Mouse (Mus musculus) heart, embryonic 11.5 days (tissue): ENCODE measurements at regions not wholly inside any gene's neighbourhood (a gene's known extent, or its start where the extent isn't known, plus 50 kb on each side); places are given as distances from the start of the nearest gene placed in this dataset.

Experiments
- ATAC-seq: fragments of 200-750 bp; cut with Nextera tagmentation; replicated peaks from 2 replicates; pipeline ENCODE4 v1.8.0; 2017; ENCODE audit warnings: moderate library complexity; ENCODE audit not compliant: insufficient number of reproducible peaks, low FRiP score, low TSS enrichment
- H3K27ac ChIP-seq: fragments of 300-500 bp; sonication (generic); 2 replicates; pipeline ENCODE4 v1.5.1; 2014; ENCODE audit warnings: mild to moderate bottlenecking, low read depth, low read length
- H3K27me3 ChIP-seq: fragments of 300-500 bp; sonication (generic); 2 replicates; pipeline ENCODE4 v1.6.1; 2014; ENCODE audit warnings: mild to moderate bottlenecking, low read length, mixed read lengths; ENCODE audit not compliant: control insufficient read depth, insufficient read depth
- H3K36me3 ChIP-seq: fragments of 300-500 bp; sonication (generic); 2 replicates; pipeline ENCODE4 v1.6.1; 2014; ENCODE audit warnings: mild to moderate bottlenecking, low read length, moderate library complexity, mixed read lengths; ENCODE audit not compliant: control insufficient read depth, insufficient read depth
- H3K4me1 ChIP-seq: fragments of 300-500 bp; sonication (generic); 2 replicates; pipeline ENCODE4 v1.6.1; 2014; ENCODE audit warnings: low read length; ENCODE audit not compliant: control insufficient read depth, insufficient read depth
- H3K4me2 ChIP-seq: fragments of 300-500 bp; sonication (generic); 2 replicates; pipeline ENCODE4 v1.6.1; 2014; ENCODE audit warnings: mild to moderate bottlenecking, moderate library complexity
- H3K4me3 ChIP-seq: fragments of 300-500 bp; sonication (generic); 2 replicates; pipeline ENCODE4 v1.5.1; 2014; ENCODE audit warnings: low read depth, low read length
- H3K9ac ChIP-seq: fragments of 300-500 bp; sonication (generic); 2 replicates; pipeline ENCODE4 v1.6.1; 2014; ENCODE audit warnings: mild to moderate bottlenecking, low read depth, low read length, moderate library complexity
- H3K9me3 ChIP-seq: fragments of 300-500 bp; sonication (generic); replicated peaks from 2 replicates; pipeline ENCODE4 v1.6.1; 2016; ENCODE audit warnings: low read length; ENCODE audit not compliant: control insufficient read depth
- WGBS: fragments of 180-500 bp; shearing (Covaris S2); extraction: QIAGEN DNeasy Blood & Tissue Kit; methylation state at CpG from one replicate; pipeline ENCODE4 v1.1.7; 2014; ENCODE audit not compliant: insufficient replicate concordance; 5-methylcytosine and 5-hydroxymethylcytosine counted together

GRCm38 (mm10) chr8:43956500-43956899, 246.7 kb upstream of the Adam34 start:
- Histone ChIP-seq H3K9me3 (no peaks in the 10 kb centered on the region), H3K9ac (no peak overlapping the region), H3K36me3 (no peaks in the 10 kb centered on the region), H3K4me3 (no peak overlapping the region), H3K27ac (no peak overlapping the region), H3K4me1 (no peaks in the 10 kb centered on the region), H3K27me3 (no peaks in the 10 kb centered on the region), H3K4me2 (no peak overlapping the region)
- no peak for ATAC-seq
- WGBS, result 79% methylated on average over 3 of the region's 3 CpGs

- H3K4me1 ChIP-seq, result peaks cover 2% of the 10 kb centered on the region; the same call in 1 of the 2 replicates
- H3K9ac ChIP-seq, result no peak overlapping the region
- peak overlapping the region; percentile 56 for H3K4me2 ChIP-seq
- H3K27ac ChIP-seq, result no peak overlapping the region
- H3K27me3 ChIP-seq, result no peaks in the 10 kb centered on the region
- no peaks in the 10 kb centered on the region for H3K9me3 ChIP-seq
- 38% methylated on average over 9 of the region's 9 CpGs for WGBS
- peak overlapping the region; percentile 16 for H3K4me3 ChIP-seq
- no peak for ATAC-seq
- no peaks in the 10 kb centered on the region for H3K36me3 ChIP-seq
Observed at GRCm38 (mm10) chr8:43949224-43950021, 239.6 kb upstream of the Adam34 start.

- Histone ChIP-seq H3K4me3 (peak overlapping the region; percentile 16), H3K9me3 (no peaks in the 10 kb centered on the region), H3K27ac (no peak overlapping the region), H3K36me3 (no peaks in the 10 kb centered on the region), H3K4me2 (peak overlapping the region; percentile 56), H3K9ac (no peak overlapping the region), H3K27me3 (no peaks in the 10 kb centered on the region), H3K4me1 (peaks cover 2% of the 10 kb centered on the region; the same call in 1 of the 2 replicates)
- no peak for ATAC-seq
- 3% methylated on average over 6 of the region's 6 CpGs for WGBS
Observed at GRCm38 (mm10) chr8:43948807-43949206, 239.0 kb upstream of the Adam34 start.

GRCm38 (mm10) chr8:43931727-43932126, 221.9 kb upstream of the Adam34 start:
- H3K4me2 ChIP-seq, result no peak overlapping the region
- no peak overlapping the region for H3K4me3 ChIP-seq
- no peak for ATAC-seq
- no peaks in the 10 kb centered on the region for H3K27me3 ChIP-seq
- H3K36me3 ChIP-seq, result no peaks in the 10 kb centered on the region
- H3K9ac ChIP-seq, result no peak overlapping the region
- no peak overlapping the region for H3K27ac ChIP-seq
- no peaks in the 10 kb centered on the region for H3K4me1 ChIP-seq
- no peaks in the 10 kb centered on the region for H3K9me3 ChIP-seq

GRCm38 (mm10) chr8:43922982-43923381, 213.1 kb upstream of the Adam34 start:
- no peaks in the 10 kb centered on the region for H3K36me3 ChIP-seq
- WGBS, result 75% methylated on average over 3 of the region's 3 CpGs
- no peaks in the 10 kb centered on the region for H3K27me3 ChIP-seq
- no peak overlapping the region for H3K27ac ChIP-seq
- H3K9ac ChIP-seq, result no peak overlapping the region
- H3K4me1 ChIP-seq, result 0 out of 2 replicates have a peak, but pooled peaks cover 3% of the 10 kb centered on the region
- no peak for ATAC-seq
- H3K9me3 ChIP-seq, result no peaks in the 10 kb centered on the region
- no peak overlapping the region for H3K4me3 ChIP-seq
- H3K4me2 ChIP-seq, result no peak overlapping the region

GRCm38 (mm10) chr8:43921263-43921662, 211.4 kb upstream of the Adam34 start:
- 0 out of 2 replicates have a peak, but pooled peaks cover 3% of the 10 kb centered on the region for H3K4me1 ChIP-seq
- H3K4me2 ChIP-seq, result no peak overlapping the region
- 53% methylated on average over 7 of the region's 7 CpGs for WGBS
- H3K9ac ChIP-seq, result no peak overlapping the region
- H3K27ac ChIP-seq, result no peak overlapping the region
- no peaks in the 10 kb centered on the region for H3K36me3 ChIP-seq
- no peaks in the 10 kb centered on the region for H3K9me3 ChIP-seq
- H3K4me3 ChIP-seq, result no peak overlapping the region
- H3K27me3 ChIP-seq, result no peaks in the 10 kb centered on the region
- no peak for ATAC-seq

- no peaks in the 10 kb centered on the region for H3K27me3 ChIP-seq
- no peak overlapping the region for H3K4me3 ChIP-seq
- 57% methylated on average over 3 of the region's 3 CpGs for WGBS
- no peaks in the 10 kb centered on the region for H3K4me1 ChIP-seq
- no peaks in the 10 kb centered on the region for H3K9me3 ChIP-seq
- no peak overlapping the region for H3K4me2 ChIP-seq
- ATAC-seq, result no peak
- no peaks in the 10 kb centered on the region for H3K36me3 ChIP-seq
- H3K9ac ChIP-seq, result no peak overlapping the region
- no peak overlapping the region for H3K27ac ChIP-seq
Observed at GRCm38 (mm10) chr8:43906119-43906518, 196.3 kb upstream of the Adam34 start.

GRCm38 (mm10) chr8:43895171-43895570, 185.3 kb upstream of the Adam34 start:
- Histone ChIP-seq H3K4me3 (no peak overlapping the region), H3K36me3 (no peaks in the 10 kb centered on the region), H3K4me2 (no peak overlapping the region), H3K9ac (no peak overlapping the region), H3K9me3 (no peaks in the 10 kb centered on the region), H3K27me3 (no peaks in the 10 kb centered on the region), H3K27ac (no peak overlapping the region), H3K4me1 (no peaks in the 10 kb centered on the region)
- no peak for ATAC-seq
